Mouse (Mus musculus) small intestine, adult 2 months (tissue): ENCODE data around the gene Actr10.

Experiments used
- CTCF ChIP-seq: fragments of 200-500 bp; IDR thresholded peaks from 2 replicates; pipeline ENCODE4 v1.5.1; 2012; ENCODE audit warnings: low read depth, mild to moderate bottlenecking, control low read depth, inconsistent platforms, low read length, moderate library complexity, mixed read lengths; ENCODE audit not compliant: insufficient replicate concordance, insufficient read length; ENCODE audit errors: extremely low read depth
- POLR2A ChIP-seq: fragments of 200-500 bp; IDR thresholded peaks from 2 replicates; pipeline ENCODE4 v1.6.1; 2012; ENCODE audit warnings: low read depth, mild to moderate bottlenecking, control low read depth, inconsistent platforms, low read length, moderate library complexity

DNA sequence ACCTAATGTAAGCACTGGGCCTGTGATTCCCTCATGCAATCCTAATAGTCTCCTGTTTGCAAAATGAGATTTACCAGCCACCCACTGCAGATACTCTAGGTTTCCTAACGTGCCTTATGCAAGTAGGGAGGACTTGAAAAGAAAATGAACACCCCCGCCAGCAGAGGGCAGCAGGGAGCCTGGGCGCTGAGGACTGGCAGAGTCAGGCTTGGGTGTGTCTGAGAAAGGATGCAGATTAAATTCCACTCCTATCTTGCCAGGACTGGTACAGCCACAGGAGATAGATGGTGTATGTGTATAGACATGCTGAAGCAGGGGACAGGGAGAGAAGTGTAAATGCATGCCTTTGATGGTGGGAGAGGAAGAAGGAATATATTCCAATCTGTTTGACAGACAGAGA, 24.2 kb upstream of the Actr10 start:
- TF ChIP-seq CTCF (peak; percentile 94), POLR2A (no peak)
